Mouse (Mus musculus) small intestine, adult 2 months (tissue): ENCODE results near the gene Ildr1. TPM values are rescaled to one million over a fixed set of nuclear protein-coding genes. Genes with fewer than 3 reads are reported as not detected.

Source experiments
- H3K27ac ChIP-seq: fragments of 200-500 bp; 2 replicates; pipeline ENCODE4 v1.5.1; 2012; ENCODE audit warnings: low read depth, low read length, control low read depth, inconsistent platforms; ENCODE audit not compliant: insufficient read depth
- H3K27me3 ChIP-seq: fragments of 200-500 bp; 2 replicates; pipeline ENCODE4 v1.6.1; 2012; ENCODE audit warnings: mild to moderate bottlenecking, moderate library complexity, low read length, inconsistent platforms; ENCODE audit not compliant: control insufficient read depth, insufficient read depth
- H3K36me3 ChIP-seq: fragments of 200-500 bp; 2 replicates; pipeline ENCODE4 v1.6.1; 2012; ENCODE audit warnings: mild to moderate bottlenecking, low read length, control low read depth, inconsistent platforms; ENCODE audit not compliant: control insufficient read depth, insufficient read depth
- H3K4me1 ChIP-seq: fragments of 200-500 bp; 2 replicates; pipeline ENCODE4 v1.6.1; 2012; ENCODE audit warnings: low read length, inconsistent platforms, mixed read lengths; ENCODE audit not compliant: control insufficient read depth, insufficient read depth, insufficient read length
- H3K4me3 ChIP-seq: fragments of 200-500 bp; 2 replicates; pipeline ENCODE4 v1.5.1; 2012; ENCODE audit warnings: low read depth, mild to moderate bottlenecking, control low read depth, inconsistent platforms, low read length, moderate library complexity
- CTCF ChIP-seq: fragments of 200-500 bp; IDR thresholded peaks from 2 replicates; pipeline ENCODE4 v1.5.1; 2012; ENCODE audit warnings: low read depth, mild to moderate bottlenecking, control low read depth, inconsistent platforms, low read length, moderate library complexity, mixed read lengths; ENCODE audit not compliant: insufficient replicate concordance, insufficient read length; ENCODE audit errors: extremely low read depth
- POLR2A ChIP-seq: fragments of 200-500 bp; IDR thresholded peaks from 2 replicates; pipeline ENCODE4 v1.6.1; 2012; ENCODE audit warnings: low read depth, mild to moderate bottlenecking, control low read depth, inconsistent platforms, low read length, moderate library complexity
- WGBS: fragments of 180-500 bp; shearing (Covaris S2); methylation state at CpG from one replicate; pipeline ENCODE4 v1.1.7; 2018; 5-methylcytosine and 5-hydroxymethylcytosine counted together
- polyA plus RNA-seq: library from polyadenylated mRNA; depleted of rRNA; stranded (reverse); fragments of >200 nt; gene quantifications from 2 replicates; pipeline ENCODE4 v1.2.3, GENCODE M21; 2012

Ildr1 gene
- polyA plus RNA-seq, 1 experiment, result 3.3 TPM

DNA sequence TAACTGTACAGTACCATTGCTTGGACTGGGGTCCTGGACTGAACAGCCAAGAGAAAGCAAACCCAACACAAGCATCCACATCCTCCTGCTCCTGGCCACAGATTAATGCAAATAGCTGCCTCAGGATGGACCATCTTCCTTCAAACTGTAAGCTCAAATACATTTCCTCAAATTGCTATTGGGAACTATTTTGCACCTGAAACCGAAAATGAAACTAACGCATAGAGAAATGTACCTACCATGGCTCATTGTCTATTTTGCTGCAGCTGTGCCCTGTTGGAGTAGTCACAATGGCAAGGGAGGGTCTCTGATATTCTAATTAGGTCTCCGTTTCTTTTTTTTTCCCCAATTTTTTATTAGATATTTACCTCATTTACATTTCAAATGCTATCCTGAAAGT is 11.9 kb upstream of the Ildr1 start:
- Histone ChIP-seq H3K4me1 (no peaks in the 10 kb centered on the region), H3K36me3 (no peaks in the 10 kb centered on the region), H3K27me3 (no peaks in the 10 kb centered on the region), H3K4me3 (no peak overlapping the region), H3K27ac (no peak overlapping the region)
- TF ChIP-seq CTCF (no peak), POLR2A (no peak)
- WGBS, result 85% methylated on average over 3 of the region's 3 CpGs

DNA sequence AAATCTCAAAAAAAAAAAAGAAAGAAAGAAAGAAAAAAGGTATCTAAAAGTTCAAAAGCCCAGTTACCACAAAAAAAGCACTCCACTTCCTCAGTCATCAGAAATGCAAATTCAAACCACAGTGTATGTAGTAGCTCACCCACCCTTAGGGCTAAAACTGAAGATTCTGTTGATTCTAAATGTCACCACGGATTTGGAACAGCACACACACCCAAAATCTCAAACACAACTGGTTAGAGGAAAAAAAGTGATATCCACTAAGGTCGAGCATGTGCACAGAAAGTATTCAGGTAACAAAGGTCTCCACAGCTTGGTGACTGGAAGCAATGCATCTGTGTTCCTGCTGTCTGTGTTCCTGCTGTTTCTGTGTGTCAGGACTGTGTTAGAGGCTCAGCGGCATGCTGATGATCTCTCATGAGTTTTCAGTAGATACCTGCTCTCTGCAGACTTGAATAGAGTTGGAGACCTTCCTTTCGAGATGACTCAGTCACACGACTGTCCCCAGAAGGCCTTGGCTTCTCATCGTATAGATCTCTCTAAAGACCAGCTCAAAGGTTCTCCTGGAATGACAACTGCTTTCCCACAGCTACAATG is 9.4 kb upstream of the Ildr1 start:
- no peak overlapping the region for H3K4me3 ChIP-seq
- H3K36me3 ChIP-seq, result no peaks in the 10 kb centered on the region
- TF ChIP-seq POLR2A (no peak), CTCF (no peak)
- H3K27ac ChIP-seq, result no peak overlapping the region
- 63% methylated on average over 6 of the region's 6 CpGs for WGBS
- H3K4me1 ChIP-seq, result no peaks in the 10 kb centered on the region
- no peaks in the 10 kb centered on the region for H3K27me3 ChIP-seq

DNA sequence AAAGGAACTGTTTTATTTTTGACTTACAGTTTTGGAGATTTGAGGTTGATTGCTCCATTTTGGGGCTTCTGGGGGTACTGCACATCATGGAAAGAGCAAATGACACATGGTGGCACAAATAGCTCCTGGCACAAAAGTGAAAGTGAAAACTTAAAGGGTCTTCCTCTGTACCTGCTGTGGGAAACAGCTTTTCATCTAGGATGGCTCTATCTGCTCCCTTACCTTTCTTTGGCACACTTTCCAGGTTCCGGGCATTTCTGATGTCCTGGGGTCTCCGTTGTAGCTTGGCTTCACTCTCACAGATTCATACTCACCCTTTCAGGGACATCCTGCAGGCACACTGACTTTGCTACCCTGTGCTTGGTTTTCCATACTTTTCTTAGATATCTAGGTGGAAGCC is 5.7 kb upstream of the Ildr1 start:
- no peak for TF ChIP-seq POLR2A
- TF ChIP-seq CTCF, result no peak

DNA sequence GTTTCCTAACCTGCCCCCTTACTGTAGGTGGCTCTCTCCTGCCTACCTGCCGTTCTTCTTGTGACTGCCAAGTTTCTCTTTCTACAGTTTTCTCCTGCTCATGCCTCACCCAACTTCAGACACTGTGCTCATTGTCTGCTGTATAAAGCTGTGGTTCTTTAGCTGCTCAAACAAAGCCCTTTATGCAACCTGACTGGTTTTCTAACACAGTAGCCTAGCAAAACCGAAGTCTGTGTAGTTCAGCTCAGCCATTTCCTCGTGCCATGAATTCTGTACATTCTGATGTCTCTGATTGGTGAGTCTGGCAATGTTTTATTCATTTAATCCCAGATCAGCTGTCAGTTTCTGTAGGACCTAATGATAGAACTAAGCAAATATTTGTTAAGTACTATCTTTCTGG is 2.3 kb upstream of the Ildr1 start:
- Histone ChIP-seq H3K4me3 (no peak overlapping the region), H3K27me3 (no peaks in the 10 kb centered on the region), H3K4me1 (no peaks in the 10 kb centered on the region), H3K36me3 (no peaks in the 10 kb centered on the region), H3K27ac (no peak overlapping the region)
- TF ChIP-seq POLR2A (no peak), CTCF (no peak)
- WGBS, result 24% methylated on average over 3 of the region's 3 CpGs

More for the DNA sequence above, 5.7 kb upstream of the Ildr1 start:
- no peaks in the 10 kb centered on the region for H3K36me3 ChIP-seq
- no peaks in the 10 kb centered on the region for H3K4me1 ChIP-seq
- H3K4me3 ChIP-seq, result no peak overlapping the region
- 89% methylated on average over 2 of the region's 2 CpGs for WGBS
- no peaks in the 10 kb centered on the region for H3K27me3 ChIP-seq
- H3K27ac ChIP-seq, result no peak overlapping the region

DNA sequence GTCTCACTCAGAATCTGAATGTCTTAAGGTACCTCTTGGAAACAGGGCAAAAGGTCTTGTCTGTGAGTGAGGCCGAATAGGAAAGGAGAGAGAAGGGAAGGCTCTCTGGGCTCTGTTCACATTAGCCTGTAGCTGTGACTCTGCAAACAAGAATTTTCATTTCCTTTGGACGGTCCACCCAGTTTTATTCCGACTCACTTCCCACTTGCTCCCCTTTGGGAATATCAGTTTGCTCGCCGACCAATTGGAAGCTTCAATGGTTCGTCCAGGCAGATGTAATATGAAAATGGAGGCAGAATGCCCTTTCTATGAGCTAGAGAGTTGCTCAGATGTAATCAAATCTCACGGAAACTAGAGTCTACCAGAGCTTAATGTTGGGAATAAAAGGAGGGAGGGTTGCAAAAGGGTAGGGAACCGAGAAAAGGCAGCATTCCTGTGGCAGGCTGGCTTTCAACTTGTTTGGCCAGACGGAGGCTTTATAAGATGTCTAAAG is 1.1 kb downstream of the Ildr1 start:
- H3K36me3 ChIP-seq, result no peaks in the 10 kb centered on the region
- no peak overlapping the region for H3K27ac ChIP-seq
- no peaks in the 10 kb centered on the region for H3K4me1 ChIP-seq
- 76% methylated on average over 9 of the region's 9 CpGs for WGBS
- H3K4me3 ChIP-seq, result no peak overlapping the region
- TF ChIP-seq CTCF (no peak), POLR2A (no peak)
- no peaks in the 10 kb centered on the region; the same call in 1 of the 2 replicates for H3K27me3 ChIP-seq

DNA sequence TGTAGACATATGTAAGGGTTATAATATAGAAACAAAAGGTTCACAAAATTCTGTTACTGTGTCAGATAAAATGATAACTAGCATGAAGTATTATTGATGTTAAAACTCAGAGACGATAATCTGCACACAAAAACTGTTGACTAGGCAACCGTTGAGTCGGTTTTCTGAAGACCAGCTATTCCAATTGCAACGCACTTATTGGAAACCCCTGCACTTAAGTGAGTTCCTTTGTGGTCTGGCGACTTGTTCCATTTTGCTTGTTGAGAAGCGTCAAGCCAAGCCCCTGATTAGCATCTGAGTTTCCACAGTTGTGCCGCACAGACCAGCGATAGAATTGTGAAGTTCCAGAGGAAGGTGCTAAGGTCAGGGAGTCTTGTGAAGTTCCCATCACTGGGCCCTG is 3.6 kb downstream of the Ildr1 start:
- H3K4me1 ChIP-seq, result no peaks in the 10 kb centered on the region
- H3K27ac ChIP-seq, result no peak overlapping the region
- H3K4me3 ChIP-seq, result no peak overlapping the region
- TF ChIP-seq CTCF (no peak), POLR2A (no peak)
- H3K27me3 ChIP-seq, result peaks cover 2% of the 10 kb centered on the region; the same call in 1 of the 2 replicates
- no peaks in the 10 kb centered on the region for H3K36me3 ChIP-seq
- WGBS, result 84% methylated on average over 8 of the region's 8 CpGs

DNA sequence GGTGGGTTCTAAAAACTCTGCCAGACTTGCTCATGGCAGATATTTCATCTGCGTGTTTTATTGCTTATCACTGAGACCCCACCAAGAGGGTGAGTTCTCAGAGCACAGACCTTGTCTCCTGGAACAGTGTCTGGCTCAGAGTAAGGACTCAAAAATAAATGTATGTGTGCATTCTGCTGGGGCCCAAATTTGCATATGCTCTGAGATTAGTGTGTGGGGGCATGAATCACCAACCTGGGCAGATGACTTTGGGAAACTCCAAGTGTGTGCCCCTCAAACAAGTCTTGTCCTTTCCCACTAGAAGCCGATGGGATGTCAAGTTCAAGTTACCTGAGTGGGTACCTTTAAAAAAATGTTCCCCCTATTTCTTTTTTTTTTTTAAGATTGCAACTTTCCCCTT is 6.7 kb downstream of the Ildr1 start:
- 83% methylated on average over 2 of the region's 2 CpGs for WGBS
- TF ChIP-seq POLR2A (no peak), CTCF (no peak)
- Histone ChIP-seq H3K27me3 (peaks cover 2% of the 10 kb centered on the region; the same call in 1 of the 2 replicates), H3K36me3 (no peaks in the 10 kb centered on the region), H3K4me3 (no peak overlapping the region), H3K27ac (no peak overlapping the region), H3K4me1 (no peaks in the 10 kb centered on the region)

DNA sequence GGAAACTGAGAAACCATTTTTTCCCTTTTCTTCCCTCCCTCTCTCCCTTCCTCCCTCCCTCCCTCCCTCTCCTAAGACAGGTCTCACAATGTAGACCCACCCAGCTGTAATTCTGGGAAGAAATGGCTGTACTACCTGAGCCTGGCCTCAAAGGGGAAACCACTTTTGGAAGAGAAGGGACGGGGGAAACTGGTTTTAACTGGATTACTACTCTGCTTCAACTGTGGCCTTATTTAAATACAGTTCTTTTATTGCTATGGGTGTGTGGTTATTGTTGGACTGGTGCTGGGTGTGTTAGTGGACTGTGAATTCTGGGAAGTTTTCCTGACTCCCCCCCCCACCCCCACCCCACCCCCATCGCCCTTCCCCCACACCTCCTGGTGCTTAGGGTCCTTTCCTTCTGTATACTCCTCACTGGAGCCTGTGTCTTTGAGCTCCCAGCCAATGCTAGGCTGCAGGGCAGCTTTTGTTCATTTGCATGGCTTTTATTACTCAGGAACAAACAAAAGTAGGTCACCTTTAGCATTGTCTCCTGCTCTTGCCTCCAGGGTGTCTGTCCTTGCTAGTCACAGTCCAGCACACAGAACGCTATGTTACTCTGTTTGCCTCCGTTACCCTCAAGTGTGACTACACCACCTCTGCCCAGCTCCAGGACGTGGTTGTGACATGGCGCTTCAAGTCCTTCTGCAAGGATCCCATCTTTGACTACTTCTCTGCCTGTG is 14.1 kb downstream of the Ildr1 start:
- no peaks in the 10 kb centered on the region; the same call in 1 of the 2 replicates for H3K4me1 ChIP-seq
- H3K4me3 ChIP-seq, result no peak overlapping the region
- WGBS, result 43% methylated on average over 6 of the region's 6 CpGs
- TF ChIP-seq CTCF (no peak), POLR2A (no peak)
- no peaks in the 10 kb centered on the region for H3K27me3 ChIP-seq
- no peaks in the 10 kb centered on the region for H3K36me3 ChIP-seq
- no peak overlapping the region for H3K27ac ChIP-seq
